In genomic region chr6:88843241-88843640, GRCm38 (mm10) we compare ENCODE assay signal across 10 mouse cellular contexts. TPM values are rescaled to one million over a fixed set of nuclear protein-coding genes. Genes with fewer than 3 reads are reported as not detected.
DNase-seq lines count a peak whose midpoint lies in the region; ATAC-seq and TF ChIP-seq lines count a peak whose summit lies in the region.
"Had no signal": no experiment of that assay in that cellular context is flagged by ENCODE, and none has a peak within 500 bp of the region (broad histone marks: within the 10 kb centered on the region; RNA-seq: fewer than 3 reads in every experiment).

No protein-coding gene starts in this region.

- no peaks in the 10 kb centered on the region for H3K9me3 ChIP-seq in erythroblast, embryonic 14.5 days (ENCODE audit: control insufficient read depth, low read length)
- no peaks in the 10 kb centered on the region for H3K9me3 ChIP-seq in liver, embryonic 12.5 days (replicated peaks)

- H3K27ac ChIP-seq in spleen, adult 2 months (ENCODE audit: insufficient read depth, low read length) = no peak overlapping the region
- peak overlapping the region; percentile 92; the same call in 1 of the 2 replicates for H3K27ac ChIP-seq in liver, embryonic 12.5 days

- DNase-seq in spleen, adult 2 months (ENCODE audit: low read depth in 1 of 2, low spot score in 2 of 2) = no peak
- DNase-seq in spleen, postnatal 10 days (ENCODE audit: low spot score in 2 of 2) = no peak
- no peak for DNase-seq in thymus, postnatal 4 days
- DNase-seq in spleen, adult 18-20 months = no peak
- no peak for DNase-seq in left cerebral cortex, postnatal 4 days
- DNase-seq: adrenal gland, adult 2 months had no signal

- no peak for TF ChIP-seq CTCF in spleen, adult 2 months (IDR thresholded peaks at IDR 0.05; ENCODE audit: extremely low read depth, insufficient read depth, insufficient read length, insufficient replicate concordance)

- peaks cover 58% of the 10 kb centered on the region for H3K4me1 ChIP-seq in erythroblast, embryonic 14.5 days (ENCODE audit: control insufficient read depth)
- peaks cover 8% of the 10 kb centered on the region for H3K4me1 ChIP-seq in spleen, adult 2 months (ENCODE audit: control insufficient read depth, insufficient read depth, insufficient read length)
- peaks cover 33% of the 10 kb centered on the region for H3K4me1 ChIP-seq in liver, embryonic 12.5 days

- intact Hi-C loops in left cerebral cortex, postnatal 4 days (cut with DNase I) = no loop called here

- H3K4me2 ChIP-seq in liver, embryonic 12.5 days = peak overlapping the region; percentile 99

- peak overlapping the region; percentile 87 for H3K4me3 ChIP-seq in erythroblast, embryonic 14.5 days (replicated peaks)
- H3K4me3 ChIP-seq in spleen, adult 2 months (ENCODE audit: extremely low read depth, insufficient read depth, insufficient read length) = peak overlapping the region; percentile 93; the same call in 1 of the 2 replicates
- peak overlapping the region; percentile 79 for H3K4me3 ChIP-seq in liver, embryonic 12.5 days

- H3K27me3 ChIP-seq in erythroblast, embryonic 14.5 days (ENCODE audit: control insufficient read depth) = peaks cover 20% of the 10 kb centered on the region
- H3K27me3 ChIP-seq in spleen, adult 2 months (ENCODE audit: control insufficient read depth, insufficient read depth, low read length) = no peaks in the 10 kb centered on the region
- peaks cover 18% of the 10 kb centered on the region; the same call in 1 of the 2 replicates for H3K27me3 ChIP-seq in liver, embryonic 12.5 days (replicated peaks)

- ATAC-seq in erythroblast, adult 5-6 weeks (replicated peaks; ENCODE audit: low FRiP score, poor library complexity, severe bottlenecking) = no peak
- no peak for ATAC-seq in liver, embryonic 12.5 days

- peak overlapping the region; percentile 87; the same call in 1 of the 2 replicates for H3K9ac ChIP-seq in liver, embryonic 12.5 days

- TF ChIP-seq POLR2A in spleen, adult 2 months (IDR thresholded peaks at IDR 0.05; ENCODE audit: low read depth, low read length) = no peak

- H3K36me3 ChIP-seq in erythroblast, embryonic 14.5 days (ENCODE audit: control insufficient read depth) = peaks cover 26% of the 10 kb centered on the region
- peaks cover 10% of the 10 kb centered on the region for H3K36me3 ChIP-seq in spleen, adult 2 months (ENCODE audit: control insufficient read depth, insufficient read depth, low read length)
- H3K36me3 ChIP-seq in liver, embryonic 12.5 days = peaks cover 20% of the 10 kb centered on the region

- 83% methylated on average over 7 of the region's 7 CpGs for WGBS in spleen, adult 2 months
- 78% methylated on average over 7 of the region's 7 CpGs for WGBS in liver, embryonic 12.5 days (ENCODE audit: insufficient replicate concordance)

RNA-seq across cellular contexts. Expression of gene Abtb1, which starts 1.5 kb away (rescaled TPM):
- 21.3 and 21.4 TPM in 2 replicates for polyA plus RNA-seq in erythroblast, embryonic 14.5 days (2012)
- 78.6 and 90.1 TPM in 2 replicates for total RNA-seq in erythroblast, adult 5-6 weeks (2015; ENCODE audit: low replicate concordance)
- total RNA-seq in erythroblast, adult 5-6 weeks (2017; ENCODE audit: low replicate concordance) = 218 and 344 TPM in 2 replicates
- polyA plus RNA-seq in spleen, adult 2 months (2012; rRNA removed) = 80.8 and 103 TPM in 2 replicates
- 37.6 and 40.0 TPM in 2 replicates for polyA plus RNA-seq in liver, embryonic 12.5 days (2016; fragmentation: Nextera tagmentation; extraction: Ambion mirVana)
- total RNA-seq in left cerebral cortex, postnatal 4 days (2021) = 10 to 100 TPM; 23.2 to 25.3 TPM

RNA-seq across cellular contexts. Expression of gene Podxl2, which starts 31.6 kb away (rescaled TPM):
- 0.18 and 0.28 TPM in 2 replicates for polyA plus RNA-seq in erythroblast, embryonic 14.5 days (2012)
- total RNA-seq in erythroblast, adult 5-6 weeks (2015; ENCODE audit: low replicate concordance) = not detected in 2 replicates
- not detected in 2 replicates for total RNA-seq in erythroblast, adult 5-6 weeks (2017; ENCODE audit: low replicate concordance)
- 7.7 and 12.5 TPM in 2 replicates for polyA plus RNA-seq in spleen, adult 2 months (2012; rRNA removed)
- 4.6 and 5.0 TPM in 2 replicates for polyA plus RNA-seq in liver, embryonic 12.5 days (2016; fragmentation: Nextera tagmentation; extraction: Ambion mirVana)
- total RNA-seq in left cerebral cortex, postnatal 4 days (2021) = 100 to 1,000 TPM; 494 to 504 TPM
- total RNA-seq: granulocyte monocyte progenitor cell, adult 5-6 weeks had no signal

RNA-seq across cellular contexts. Expression of gene Mcm2, which starts 55.3 kb away (rescaled TPM):
- polyA plus RNA-seq in erythroblast, embryonic 14.5 days (2012) = 101 and 128 TPM in 2 replicates
- total RNA-seq in erythroblast, adult 5-6 weeks (2015; ENCODE audit: low replicate concordance) = 30.6 and 34.7 TPM in 2 replicates
- 78.5 and 87.8 TPM in 2 replicates for total RNA-seq in erythroblast, adult 5-6 weeks (2017; ENCODE audit: low replicate concordance)
- 40.3 and 57.7 TPM in 2 replicates for polyA plus RNA-seq in spleen, adult 2 months (2012; rRNA removed)
- 240 and 243 TPM in 2 replicates for polyA plus RNA-seq in liver, embryonic 12.5 days (2016; fragmentation: Nextera tagmentation; extraction: Ambion mirVana)
- 10 to 100 TPM; 12.5 to 14.3 TPM for total RNA-seq in left cerebral cortex, postnatal 4 days (2021)

RNA-seq across cellular contexts. Expression of gene Tpra1, which starts 58.8 kb away (rescaled TPM):
- polyA plus RNA-seq in erythroblast, embryonic 14.5 days (2012) = 39.5 and 40.0 TPM in 2 replicates
- total RNA-seq in erythroblast, adult 5-6 weeks (2015; ENCODE audit: low replicate concordance) = 112 and 136 TPM in 2 replicates
- 210 and 272 TPM in 2 replicates for total RNA-seq in erythroblast, adult 5-6 weeks (2017; ENCODE audit: low replicate concordance)
- 154 and 163 TPM in 2 replicates for polyA plus RNA-seq in spleen, adult 2 months (2012; rRNA removed)
- 52.7 and 53.9 TPM in 2 replicates for polyA plus RNA-seq in liver, embryonic 12.5 days (2016; fragmentation: Nextera tagmentation; extraction: Ambion mirVana)
- total RNA-seq in left cerebral cortex, postnatal 4 days (2021) = 10 to 100 TPM; 37.2 to 41.2 TPM
